Comparison of ENCODE assay signal across 8 mouse cellular contexts in genomic region chr1:134078802-134079476, GRCm38 (mm10). TPM values are rescaled to one million over a fixed set of nuclear protein-coding genes. Genes with fewer than 3 reads are reported as not detected.
A peak's percentile ranks its signal among the peaks of the same experiment; 100 is the strongest.
DNase-seq lines count a peak whose midpoint lies in the region; ATAC-seq lines count a peak whose summit lies in the region.

Btg2 (minus strand) TSS chr1:134079120.

- peak within 1 kb of the TSS; percentile 69 for H3K4me2 ChIP-seq in hindbrain, embryonic 15.5 days

- H3K4me1 ChIP-seq in hindbrain, embryonic 15.5 days (replicated peaks), result peaks cover 45% of the 10 kb centered on the region

- peak within 1 kb of the TSS; percentile 80 for H3K4me3 ChIP-seq in hindbrain, embryonic 15.5 days
- H3K4me3 ChIP-seq in macrophage (ENCODE audit: inconsistent target), result peak within 1 kb of the TSS; percentile 94

- DNase-seq in R1 (ENCODE audit: low read depth, low spot score), result peak; percentile 92
- peak; percentile 98 to 99 for DNase-seq in cerebellum, postnatal 25 days
- DNase-seq in frontal cortex, postnatal 36 days (ENCODE audit: low spot score in 2 of 2), result peak; percentile 94 to 96
- DNase-seq in left cerebral cortex, adult 18-20 months (ENCODE audit: low spot score in 2 of 2), result peak; percentile 94 to 96
- peak; percentile 96 for DNase-seq in right cerebral cortex, adult 18-20 months
- DNase-seq in urinary bladder, postnatal 10 days (ENCODE audit: low spot score), result peak; percentile 93

- no peaks in the 10 kb centered on the region for H3K36me3 ChIP-seq in hindbrain, embryonic 15.5 days
- H3K36me3 ChIP-seq in macrophage (ENCODE audit: inconsistent target), result peaks cover 12% of the 10 kb centered on the region; the same call in 1 of the 2 replicates

- peak within 1 kb of the TSS; percentile 85 for H3K9ac ChIP-seq in hindbrain, embryonic 15.5 days

- peak within 1 kb of the TSS; percentile 83 for H3K27ac ChIP-seq in hindbrain, embryonic 15.5 days (replicated peaks)
- peak within 1 kb of the TSS; percentile 71 for H3K27ac ChIP-seq in macrophage

- H3K9me3 ChIP-seq in hindbrain, embryonic 15.5 days, result no peaks in the 10 kb centered on the region

- peaks cover 30% of the 10 kb centered on the region for H3K79me2 ChIP-seq in macrophage (ENCODE audit: inconsistent target)

- peak; percentile 96 for ATAC-seq in hindbrain, embryonic 15.5 days (ENCODE audit: low FRiP score, low read depth)

- under 1% methylated on average over 46 of the region's 62 CpGs for WGBS in hindbrain, embryonic 15.5 days
- WGBS in macrophage (ENCODE audit: missing documents), result under 1% methylated on average over 45 of the region's 62 CpGs

- no peaks in the 10 kb centered on the region for H3K27me3 ChIP-seq in hindbrain, embryonic 15.5 days

RNA-seq across cellular contexts. Expression of gene Btg2, which starts in this region (rescaled TPM):
- 30.4 and 49.0 TPM in 2 replicates for polyA plus RNA-seq in hindbrain, embryonic 15.5 days (2015; fragmentation: Nextera tagmentation; extraction: Ambion mirVana)
- 10 to 100 TPM; 18.7 to 22.2 TPM for total RNA-seq in left cerebral cortex, adult 18-20 months (2021)
- 100 to 1,000 TPM in 8 of 26 experiments, 10 to 100 TPM in 17, 1 to 10 TPM in 1; 3.8 to 604 (median 54.5) TPM for total RNA-seq in macrophage (2018; cell fraction: chromatin; rRNA removed)
- 100 to 1,000 TPM in 15 of 26 experiments, 10 to 100 TPM in 10, 1 to 10 TPM in 1; 9.1 to 625 (median 124) TPM for total RNA-seq in macrophage (2018; cell fraction: cytosol; rRNA removed)
- 1,000 to 10,000 TPM in 1 of 26 experiments, 100 to 1,000 TPM in 16, 10 to 100 TPM in 9; 15.8 to 1,019 (median 166) TPM for total RNA-seq in macrophage (2018; cell fraction: nucleus; rRNA removed)
- 3.9 to 21.4 TPM (median 6.0 TPM) in 3 replicates for polyA plus RNA-seq in macrophage (2018)

Comparison
In these comparisons a context has a peak if more than half of its experiments do, and no peak if none do; other contexts are left out.
1. Peak in every context shown above with its lines: DNase-seq, ATAC-seq, H3K4me3 ChIP-seq and H3K27ac ChIP-seq.